Mouse (Mus musculus) neural tube, embryonic 12.5 days (tissue): ENCODE data around the gene Mup5. TPM values are rescaled to one million over a fixed set of nuclear protein-coding genes. Genes with fewer than 3 reads are reported as not detected.
"Not testable (repeated sequence)": the region's sequence is repeated elsewhere in the genome, so short reads cannot be mapped to it uniquely, and the experiment has no call there.

Experiments used
- ATAC-seq: fragments of 200-750 bp; cut with Nextera tagmentation; 2 replicates; pipeline ENCODE4 v1.8.0; 2017; ENCODE audit warnings: low read depth, mild to moderate bottlenecking, moderate TSS enrichment, moderate library complexity; ENCODE audit not compliant: low FRiP score
- H3K27ac ChIP-seq: fragments of 300-500 bp; sonication (generic); 2 replicates; pipeline ENCODE4 v1.5.1; 2016
- H3K27me3 ChIP-seq: fragments of 300-500 bp; sonication (generic); replicated peaks from 2 replicates; pipeline ENCODE4 v1.6.1; 2016; ENCODE audit warnings: mild to moderate bottlenecking
- H3K36me3 ChIP-seq: fragments of 300-500 bp; sonication (generic); 2 replicates; pipeline ENCODE4 v1.6.1; 2016; ENCODE audit warnings: mild to moderate bottlenecking
- H3K4me1 ChIP-seq: fragments of 300-500 bp; sonication (generic); 2 replicates; pipeline ENCODE4 v1.6.1; 2016
- H3K4me2 ChIP-seq: fragments of 300-500 bp; sonication (generic); replicated peaks from 2 replicates; pipeline ENCODE4 v1.6.1; 2016; ENCODE audit warnings: mild to moderate bottlenecking
- H3K4me3 ChIP-seq: fragments of 300-500 bp; sonication (generic); 2 replicates; pipeline ENCODE4 v1.5.1; 2016
- H3K9ac ChIP-seq: fragments of 300-500 bp; sonication (generic); 2 replicates; pipeline ENCODE4 v1.6.1; 2016; ENCODE audit warnings: mild to moderate bottlenecking
- H3K9me3 ChIP-seq: fragments of 300-500 bp; sonication (generic); 2 replicates; pipeline ENCODE4 v1.6.1; 2016; ENCODE audit warnings: mild to moderate bottlenecking
- WGBS: fragments of 180-500 bp; shearing (Covaris S2); methylation state at CpG from one replicate; pipeline ENCODE4 v1.1.7; 2016; 5-methylcytosine and 5-hydroxymethylcytosine counted together
- polyA plus RNA-seq: library from polyadenylated mRNA; unstranded; fragments of >200 nt; fragmentation: Nextera tagmentation; extraction: Ambion mirVana; gene quantifications from 2 replicates; pipeline ENCODE4 v1.2.1, GENCODE M21; 2016

Gene Mup5
- polyA plus RNA-seq, result not detected in 2 replicates

DNA sequence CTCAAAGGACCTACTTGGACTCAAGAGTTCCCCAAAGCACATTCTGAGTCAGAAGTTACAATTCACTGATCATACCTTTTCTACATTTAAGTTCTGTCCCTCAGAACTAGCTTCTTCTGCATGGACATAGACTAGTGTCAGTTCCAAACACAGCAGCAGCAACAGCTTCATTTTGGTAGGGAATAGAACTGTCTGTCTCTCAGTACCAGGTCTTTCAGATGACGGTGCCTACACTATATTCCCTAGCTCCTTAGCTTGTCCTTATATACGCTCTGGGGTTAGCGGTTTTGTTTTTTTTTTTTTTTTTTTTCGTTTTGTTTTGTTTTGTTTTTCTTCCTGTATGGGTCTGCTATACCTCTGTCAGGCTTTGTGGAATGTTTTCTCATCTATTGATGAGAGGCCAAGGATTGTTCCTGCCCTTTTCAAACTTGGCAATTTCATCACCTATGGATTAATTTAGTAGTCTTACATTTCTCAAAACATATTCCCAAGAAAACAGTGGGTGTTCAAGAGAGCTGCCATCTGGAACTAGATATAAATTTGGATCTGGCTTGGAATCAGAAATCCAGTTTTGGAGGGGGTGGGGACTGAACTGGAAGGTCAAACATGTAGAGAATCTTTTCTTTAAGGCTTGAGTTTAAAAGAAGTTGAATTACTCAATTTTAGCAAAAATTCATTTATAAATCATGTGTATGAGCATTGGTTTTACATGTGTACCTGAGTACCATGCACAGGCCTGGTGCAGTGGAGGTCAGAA is at the start of gene Mup5:
TSS of gene Mup5 (minus strand) at position 282 of the 757 bp plus-strand sequence.
- no peak within 1 kb of the TSS for H3K9ac ChIP-seq
- H3K27ac ChIP-seq, result no peak within 1 kb of the TSS
- no peak within 1 kb of the TSS for H3K4me2 ChIP-seq
- H3K36me3 ChIP-seq, result no peaks in the 10 kb centered on the region
- 76% methylated on average over 4 of the region's 4 CpGs for WGBS
- H3K4me3 ChIP-seq, result no peak within 1 kb of the TSS
- no peak for ATAC-seq
- peaks cover under 1% of the 10 kb centered on the region; the same call in 1 of the 2 replicates for H3K9me3 ChIP-seq
- H3K4me1 ChIP-seq, result no peaks in the 10 kb centered on the region
- H3K27me3 ChIP-seq, result no peaks in the 10 kb centered on the region

DNA sequence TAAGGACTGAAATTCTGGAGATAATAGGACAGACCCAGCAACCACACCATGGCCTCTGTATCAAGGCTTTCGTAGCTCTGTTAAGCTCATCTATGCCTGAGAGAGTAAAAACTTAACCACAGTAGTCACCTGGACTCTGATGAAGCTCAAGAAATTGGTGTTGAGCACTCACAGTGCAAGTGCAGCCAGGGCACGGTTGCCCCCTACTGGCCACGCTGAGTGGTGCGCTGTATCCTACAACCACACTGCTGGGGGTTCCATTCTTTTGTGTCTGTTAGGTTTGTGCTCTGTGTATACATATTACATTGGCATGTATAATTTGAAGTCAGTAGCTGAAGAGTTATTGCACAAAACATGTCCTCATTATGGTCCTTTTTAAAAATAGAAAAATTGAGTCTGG is 23.1 kb upstream of the Mup5 start:
- Histone ChIP-seq H3K4me2 (no peak overlapping the region), H3K27me3 (no peaks in the 10 kb centered on the region), H3K9ac (no peak overlapping the region), H3K4me3 (no peak overlapping the region), H3K9me3 (0 out of 2 replicates have a peak, but pooled peaks cover 9% of the 10 kb centered on the region), H3K4me1 (no peaks in the 10 kb centered on the region), H3K27ac (no peak overlapping the region), H3K36me3 (no peaks in the 10 kb centered on the region)
- 39% methylated on average over 4 of the region's 4 CpGs for WGBS
- no peak for ATAC-seq

DNA sequence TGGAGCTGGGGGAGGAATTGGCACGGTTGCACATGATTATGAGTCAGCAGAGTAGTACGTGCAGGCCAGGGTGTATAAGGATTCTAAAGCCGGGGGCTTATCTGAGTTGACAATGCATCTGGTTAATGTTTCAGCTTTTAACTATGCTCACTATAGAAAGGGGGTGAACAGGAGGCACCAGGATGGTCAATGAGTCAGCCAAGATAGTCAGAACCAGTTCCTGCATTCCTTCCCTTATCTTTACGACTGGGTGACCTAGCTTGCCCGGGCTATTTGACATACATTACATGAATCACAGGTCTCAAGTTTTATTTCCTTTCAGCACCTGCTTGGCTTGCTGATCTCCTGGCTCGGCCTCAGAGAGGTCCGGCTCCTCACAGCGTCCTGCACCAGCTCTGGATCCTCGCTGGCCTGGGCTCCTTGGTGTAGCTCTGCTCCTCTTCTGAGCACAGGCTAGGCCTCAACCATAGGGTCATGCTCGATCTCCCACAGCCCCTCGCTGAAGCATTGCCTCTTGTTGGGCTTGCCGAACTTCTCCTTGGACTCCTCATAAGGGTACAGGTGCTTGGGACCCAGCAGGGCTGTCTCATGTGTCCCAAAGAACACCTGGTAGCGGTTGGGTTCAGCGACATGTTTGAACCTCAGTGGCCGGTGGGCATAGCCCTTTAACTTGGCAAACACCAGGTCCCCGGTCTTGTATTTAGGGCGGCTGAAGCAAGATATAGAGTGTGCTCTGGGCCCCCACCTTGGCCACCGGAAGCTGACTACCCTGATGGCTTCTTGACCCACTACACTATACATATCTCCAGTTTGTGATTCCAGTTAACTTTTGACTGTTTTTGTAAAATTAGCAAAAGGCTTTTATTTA is 21.0 kb upstream of the Mup5 start:
- Histone ChIP-seq H3K36me3 (no peaks in the 10 kb centered on the region), H3K4me2 (no peak overlapping the region), H3K4me3 (no peak overlapping the region), H3K9me3 (0 out of 2 replicates have a peak, but pooled peaks cover 9% of the 10 kb centered on the region), H3K4me1 (no peaks in the 10 kb centered on the region), H3K27me3 (no peaks in the 10 kb centered on the region), H3K9ac (no peak overlapping the region), H3K27ac (no peak overlapping the region)
- WGBS, result 93% methylated on average over 18 of the region's 18 CpGs
- ATAC-seq, result no peak; the same call in 1 of the 2 replicates

DNA sequence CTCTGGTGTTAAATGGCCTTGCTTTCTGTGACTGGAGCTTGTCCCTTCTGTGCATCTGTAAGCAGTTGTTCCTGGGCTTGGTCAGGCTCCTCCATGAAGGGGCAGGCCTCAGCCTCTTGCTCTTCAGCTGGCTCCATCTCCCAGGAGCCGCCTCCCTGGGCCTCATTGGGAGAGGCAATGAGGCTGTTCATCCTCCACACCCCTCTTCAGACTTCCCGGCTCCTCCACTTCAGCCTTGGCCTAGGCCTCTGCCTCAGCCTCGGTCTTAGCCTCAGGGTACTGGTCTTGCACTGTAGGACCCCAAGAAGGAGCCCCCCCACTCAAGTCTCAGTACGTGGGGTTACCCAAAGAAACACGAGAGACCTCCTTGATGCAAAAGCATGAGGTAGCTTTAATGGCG is 20.3 kb upstream of the Mup5 start:
- Histone ChIP-seq H3K9ac (no peak overlapping the region), H3K4me1 (no peaks in the 10 kb centered on the region), H3K4me3 (no peak overlapping the region), H3K36me3 (no peaks in the 10 kb centered on the region), H3K27ac (no peak overlapping the region), H3K4me2 (no peak overlapping the region), H3K27me3 (no peaks in the 10 kb centered on the region), H3K9me3 (0 out of 2 replicates have a peak, but pooled peaks cover 9% of the 10 kb centered on the region)
- 85% methylated on average over 6 of the region's 6 CpGs for WGBS
- no peak; the same call in 1 of the 2 replicates for ATAC-seq

DNA sequence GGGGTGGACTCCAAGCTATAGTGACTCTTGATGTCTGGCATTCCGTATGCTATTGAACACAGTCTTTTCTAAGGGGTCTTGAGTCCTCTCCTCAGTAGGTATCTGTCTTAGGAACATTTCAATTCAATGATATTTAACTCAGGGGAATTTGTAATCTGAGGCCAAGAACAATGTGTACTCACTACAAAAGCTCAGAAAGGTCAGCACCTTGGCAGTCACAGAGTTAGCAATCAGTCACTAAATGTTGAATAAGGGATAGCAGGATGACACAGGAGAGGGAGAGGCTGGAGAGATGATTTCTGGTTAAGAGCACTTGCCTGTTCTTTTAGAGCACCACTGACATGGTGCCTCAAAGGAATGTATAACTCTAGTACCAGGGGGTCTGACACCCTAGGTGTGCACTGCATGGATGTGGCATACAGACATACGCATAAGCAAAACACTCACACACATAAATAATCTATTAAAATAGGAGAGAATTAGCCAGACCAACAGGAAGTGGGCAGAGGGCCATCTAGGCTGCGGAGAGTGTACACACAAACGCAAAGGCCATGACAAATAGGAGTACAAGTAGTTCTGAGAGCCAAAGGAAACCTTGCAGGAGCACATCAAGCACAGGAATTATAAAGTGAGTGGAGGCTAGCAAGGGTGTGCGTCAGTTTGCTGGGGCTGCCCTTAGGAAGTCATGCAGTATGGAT is 9.9 kb upstream of the Mup5 start:
- Histone ChIP-seq H3K27ac (no peak overlapping the region), H3K4me3 (no peak overlapping the region), H3K36me3 (no peaks in the 10 kb centered on the region), H3K27me3 (no peaks in the 10 kb centered on the region), H3K9ac (no peak overlapping the region), H3K9me3 (no peaks in the 10 kb centered on the region), H3K4me2 (no peak overlapping the region), H3K4me1 (no peaks in the 10 kb centered on the region)
- ATAC-seq, result no peak
- WGBS, result 92% methylated on average over 5 of the region's 5 CpGs

DNA sequence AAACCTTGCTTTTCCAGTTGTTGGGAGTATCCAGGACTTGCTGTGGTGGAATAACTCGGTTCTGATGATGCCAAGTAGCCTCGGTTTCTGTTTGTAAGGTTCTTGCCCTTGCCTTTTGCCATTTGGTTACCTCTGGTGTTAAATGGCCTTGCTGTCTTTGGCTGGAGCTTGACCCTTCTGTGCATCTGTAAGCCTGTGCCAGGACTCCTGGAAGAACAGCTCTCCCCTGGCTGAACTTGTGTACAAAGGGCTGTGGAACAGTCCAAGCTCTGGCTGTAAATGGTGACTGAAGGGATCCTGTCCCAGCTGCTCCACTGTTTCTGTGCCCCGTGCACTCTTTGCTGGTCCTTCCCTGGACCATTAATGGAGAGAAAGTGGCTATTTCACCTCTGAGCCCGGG is 5.8 kb downstream of the Mup5 start:
- Histone ChIP-seq H3K9ac (no peak overlapping the region), H3K9me3 (peaks cover 8% of the 10 kb centered on the region), H3K27ac (no peak overlapping the region), H3K4me3 (no peak overlapping the region), H3K36me3 (no peaks in the 10 kb centered on the region), H3K4me1 (no peaks in the 10 kb centered on the region), H3K27me3 (no peaks in the 10 kb centered on the region), H3K4me2 (no peak overlapping the region)
- ATAC-seq, result no peak
- WGBS, result 75% methylated on average over 4 of the region's 4 CpGs

DNA sequence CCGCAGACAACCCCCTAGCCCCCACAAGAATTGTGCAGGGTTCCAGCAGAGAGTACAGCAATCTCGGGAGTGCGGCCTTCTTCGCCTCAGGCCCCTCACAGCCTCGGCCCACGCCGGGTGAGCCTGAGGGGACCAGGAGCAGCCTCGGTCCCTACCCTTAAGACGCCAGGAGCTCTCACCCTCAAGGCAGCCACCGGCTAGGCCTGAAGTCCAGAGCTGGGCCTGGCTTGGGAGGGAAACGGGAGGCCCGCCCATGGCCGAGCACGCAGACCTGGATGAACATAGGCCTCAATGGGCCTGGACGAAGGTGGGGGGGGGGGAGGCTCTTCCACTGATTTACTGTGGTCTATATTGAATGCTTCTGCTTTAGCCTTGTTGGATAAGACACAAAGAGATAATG is 11.8 kb downstream of the Mup5 start:
- Histone ChIP-seq H3K4me2 (no peak overlapping the region), H3K9me3 (peaks cover 15% of the 10 kb centered on the region), H3K27me3 (no peaks in the 10 kb centered on the region), H3K9ac (no peak overlapping the region; the same call in 1 of the 2 replicates), H3K4me1 (no peaks in the 10 kb centered on the region), H3K4me3 (no peak overlapping the region), H3K36me3 (no peaks in the 10 kb centered on the region), H3K27ac (no peak overlapping the region)
- ATAC-seq, result no peak
- 88% methylated on average over 15 of the region's 15 CpGs for WGBS

DNA sequence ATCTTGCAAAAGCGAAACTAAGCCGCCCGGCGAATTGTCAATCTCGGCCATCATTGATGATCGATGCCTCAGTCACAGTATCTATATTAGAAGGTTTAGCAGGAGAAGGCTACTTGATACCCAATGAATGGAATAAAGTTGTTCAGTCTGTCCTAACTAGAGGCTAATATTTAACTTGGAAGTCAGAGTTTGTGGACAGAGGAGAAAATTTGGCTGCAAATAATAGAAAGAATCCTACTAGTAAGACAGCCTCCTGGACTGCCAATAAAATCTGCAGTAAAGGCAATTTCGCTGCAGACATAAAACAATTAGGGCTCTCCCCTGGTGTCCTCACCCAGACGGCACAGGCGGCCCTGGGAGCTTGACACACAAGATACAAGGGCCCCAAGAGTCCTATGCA is 12.5 kb downstream of the Mup5 start:
- not testable (repeated sequence) for H3K36me3 ChIP-seq, ATAC-seq, H3K4me3 ChIP-seq, H3K4me1 ChIP-seq, H3K9ac ChIP-seq, H3K4me2 ChIP-seq, H3K27ac ChIP-seq, H3K27me3 ChIP-seq
- peaks cover 15% of the 10 kb centered on the region for H3K9me3 ChIP-seq
- WGBS, result 81% methylated on average over 9 of the region's 9 CpGs

DNA sequence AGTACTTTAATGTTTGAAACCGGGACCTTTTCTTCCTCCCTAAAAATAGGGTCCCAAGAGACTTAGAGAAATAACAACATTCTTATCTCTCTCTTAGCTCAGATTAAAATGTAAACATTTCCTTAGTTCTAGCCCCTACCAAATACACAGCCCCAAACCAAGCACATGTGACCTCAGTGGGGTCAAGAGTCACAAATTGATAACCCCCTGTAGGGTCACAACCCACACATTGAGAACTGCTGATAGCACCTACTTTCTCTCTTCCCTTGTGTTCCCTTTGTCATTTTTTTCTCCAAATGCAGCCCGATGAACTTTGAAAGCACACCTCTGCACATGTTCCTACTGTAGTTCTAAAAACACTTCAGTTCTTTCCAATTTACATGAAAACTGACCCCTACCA is 19.4 kb downstream of the Mup5 start:
- Histone ChIP-seq H3K27me3 (no peaks in the 10 kb centered on the region), H3K4me1 (no peaks in the 10 kb centered on the region), H3K9me3 (peaks cover 3% of the 10 kb centered on the region; the same call in 1 of the 2 replicates), H3K9ac (no peak overlapping the region), H3K27ac (no peak overlapping the region), H3K4me2 (no peak overlapping the region), H3K36me3 (no peaks in the 10 kb centered on the region), H3K4me3 (no peak overlapping the region)
- 79% methylated on average over 2 of the region's 2 CpGs for WGBS
- no peak for ATAC-seq

DNA sequence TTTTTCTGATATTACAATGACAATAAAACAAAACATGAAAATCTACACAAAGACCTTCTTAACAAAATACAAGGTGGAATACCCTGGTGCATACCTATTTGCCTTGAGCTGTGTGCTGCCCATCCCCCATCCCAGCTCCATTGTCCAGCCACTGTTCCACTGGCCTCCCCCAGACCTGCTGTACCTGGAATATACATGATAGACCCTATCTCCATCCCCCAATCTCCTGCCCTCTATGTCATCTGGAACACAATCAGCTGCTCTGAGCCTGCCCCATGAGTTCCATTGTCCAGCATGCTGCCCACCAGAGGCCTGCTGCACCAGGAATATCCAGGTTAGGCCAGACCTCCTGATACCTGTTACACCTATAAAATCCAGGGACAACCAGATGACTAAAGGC is 21.6 kb downstream of the Mup5 start:
- ATAC-seq, result no peak

DNA sequence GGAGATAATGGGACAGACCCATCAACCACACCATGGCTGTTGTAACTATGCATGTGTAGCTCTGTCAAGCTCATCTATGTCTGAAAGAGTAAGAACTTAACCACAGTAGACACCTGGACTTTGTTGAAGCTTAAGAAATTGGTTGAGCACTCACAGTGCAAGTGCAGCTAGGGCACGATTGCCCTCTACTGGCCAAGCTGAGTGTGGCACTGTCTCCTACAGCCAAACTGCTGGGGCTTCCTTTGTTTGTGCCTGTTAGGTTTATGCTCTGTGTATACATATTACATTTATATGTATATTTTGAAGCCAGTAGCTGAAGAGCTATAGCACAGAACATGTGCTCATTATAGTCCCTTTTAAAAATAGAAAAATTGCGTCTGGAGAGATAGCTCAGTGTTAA is 23.8 kb downstream of the Mup5 start:
- not testable (repeated sequence) for H3K4me2 ChIP-seq, H3K9me3 ChIP-seq, H3K9ac ChIP-seq, H3K4me1 ChIP-seq, ATAC-seq, H3K27me3 ChIP-seq, H3K4me3 ChIP-seq, H3K27ac ChIP-seq, H3K36me3 ChIP-seq
- 21% methylated on average over 2 of the region's 2 CpGs for WGBS

More for the DNA sequence above, 21.6 kb downstream of the Mup5 start:
- H3K27ac ChIP-seq, result no peak overlapping the region
- H3K9me3 ChIP-seq, result peaks cover 3% of the 10 kb centered on the region; the same call in 1 of the 2 replicates
- no peak overlapping the region for H3K9ac ChIP-seq
- no peak overlapping the region for H3K4me3 ChIP-seq
- H3K27me3 ChIP-seq, result no peaks in the 10 kb centered on the region
- no peaks in the 10 kb centered on the region for H3K36me3 ChIP-seq
- no peak overlapping the region for H3K4me2 ChIP-seq
- H3K4me1 ChIP-seq, result no peaks in the 10 kb centered on the region

DNA sequence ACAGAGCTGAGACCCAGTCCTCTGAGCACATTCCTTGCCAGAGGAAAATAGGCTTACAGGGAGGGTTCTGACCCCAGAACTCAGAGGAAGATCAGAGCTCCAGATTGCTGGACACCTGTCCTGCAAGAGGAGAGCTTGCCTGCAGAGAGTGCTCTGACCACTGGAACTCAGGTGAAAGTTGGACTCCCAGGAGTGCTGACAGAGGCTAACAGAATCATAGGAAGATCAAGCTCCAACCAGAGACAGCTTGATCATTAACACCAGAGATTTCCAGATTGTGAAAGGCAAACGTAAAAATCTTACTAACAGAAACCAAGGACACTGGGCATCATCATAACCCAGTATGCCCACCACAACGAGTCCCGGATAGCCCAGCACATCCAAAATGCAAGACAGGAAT is 26.1 kb downstream of the Mup5 start:
- not testable (repeated sequence) for H3K4me3 ChIP-seq, H3K9me3 ChIP-seq
- WGBS, result 91% methylated on average over 3 of the region's 3 CpGs

More for the DNA sequence above, 26.1 kb downstream of the Mup5 start:
- H3K9ac ChIP-seq, H3K4me2 ChIP-seq, H3K27me3 ChIP-seq, H3K36me3 ChIP-seq, H3K27ac ChIP-seq, ATAC-seq, H3K4me1 ChIP-seq: not testable (repeated sequence)
